Mouse (Mus musculus) left cerebral cortex, adult 8-10 months (tissue): ENCODE measurements around the gene G430095P16Rik. TPM values are rescaled to one million over a fixed set of nuclear protein-coding genes. Genes with fewer than 3 reads are reported as not detected.

ENCODE experiments used
- DNase-seq, 2 experiments: peaks; one replicate each; pipeline ENCODE4 v3.0.0; 2022; ENCODE audit warnings: low spot score in 2 of 2
- total RNA-seq, 4 experiments: library from RNA; stranded (reverse); gene quantifications; 2 replicates each; pipeline ENCODE4 v1.2.4; 2022

Gene G430095P16Rik
- total RNA-seq, 4 experiments from 2014 or later = 0.55 TPM; not detected in 3

- no peak for DNase-seq
Measured at GRCm38 (mm10) chr8:84768343-84769095, 45.7 kb downstream of the G430095P16Rik start.

- DNase-seq = no peak
Measured at GRCm38 (mm10) chr8:84769324-84769723, 46.5 kb downstream of the G430095P16Rik start.

DNA sequence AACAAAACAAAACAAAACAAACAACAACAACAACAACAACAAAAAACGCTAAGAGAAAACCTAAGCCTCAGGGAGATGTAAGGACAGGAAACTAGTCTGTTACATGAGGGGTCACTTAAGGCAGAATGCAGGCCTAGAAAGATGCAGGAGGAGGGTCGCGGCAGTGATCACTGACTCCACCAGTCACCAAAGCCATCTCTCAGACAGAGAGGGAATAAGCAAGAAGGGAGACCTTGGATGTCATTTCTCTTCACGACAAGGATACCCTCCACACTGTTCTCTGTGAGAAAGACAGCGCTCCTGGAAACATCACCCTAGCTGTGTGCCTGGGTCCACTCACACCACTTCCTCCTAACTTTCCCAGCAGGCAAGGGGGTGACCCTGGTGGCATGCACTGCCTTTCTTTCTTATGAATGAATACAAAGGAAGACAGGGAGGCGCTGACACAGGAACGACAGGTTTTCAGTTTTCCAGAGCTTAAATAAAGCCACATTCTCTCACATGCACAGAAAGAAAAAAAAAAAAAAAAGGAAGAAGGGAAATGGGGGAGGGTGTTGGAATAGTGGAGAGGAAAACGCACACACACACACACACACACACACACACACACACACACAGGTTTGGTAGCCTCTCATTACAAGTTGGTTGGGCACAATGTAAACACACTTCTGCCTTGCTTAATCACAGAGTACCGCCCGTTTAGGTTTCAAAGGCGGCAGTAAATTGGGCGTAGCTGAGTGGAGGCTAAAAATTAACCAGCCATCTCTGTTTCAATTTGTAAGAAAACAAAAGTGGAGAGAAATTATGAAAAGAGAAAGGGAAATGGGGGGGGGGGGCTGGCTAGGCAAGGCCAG lies 47.5 kb downstream of the G430095P16Rik start:
- no peak for DNase-seq

DNA sequence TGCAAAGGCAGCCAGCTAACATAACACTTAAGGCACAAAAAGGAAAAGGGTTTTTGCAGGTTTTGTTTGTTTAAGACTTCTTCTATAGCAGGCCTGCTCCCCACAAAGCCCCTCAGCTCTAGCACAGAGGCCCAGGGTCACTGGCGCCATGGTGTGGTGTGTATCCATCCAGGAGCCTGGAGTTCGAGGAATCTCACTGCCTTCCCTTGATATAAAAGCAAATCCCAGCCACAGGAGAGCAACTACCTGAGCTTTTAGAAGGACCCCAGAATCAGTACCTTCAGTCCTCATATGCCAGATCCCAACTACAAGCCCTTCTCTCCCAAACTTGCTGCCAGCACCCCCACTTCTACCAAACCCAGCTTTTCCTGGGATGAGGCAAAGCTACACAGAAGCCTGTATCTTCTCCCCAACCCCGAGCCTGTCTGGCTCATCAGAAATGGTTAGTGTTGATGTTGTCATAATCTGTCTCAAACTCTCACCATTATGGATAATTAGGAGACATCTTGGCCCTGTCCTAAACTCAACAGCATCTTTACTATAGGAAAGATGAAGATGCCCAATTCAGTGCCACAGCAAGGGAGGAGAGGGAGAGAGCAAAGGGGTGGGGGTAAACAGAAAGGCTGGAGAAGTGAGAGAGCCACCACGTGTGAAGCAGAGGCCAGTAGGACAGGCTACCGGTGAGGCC lies 48.3 kb downstream of the G430095P16Rik start:
- no peak for DNase-seq

DNA sequence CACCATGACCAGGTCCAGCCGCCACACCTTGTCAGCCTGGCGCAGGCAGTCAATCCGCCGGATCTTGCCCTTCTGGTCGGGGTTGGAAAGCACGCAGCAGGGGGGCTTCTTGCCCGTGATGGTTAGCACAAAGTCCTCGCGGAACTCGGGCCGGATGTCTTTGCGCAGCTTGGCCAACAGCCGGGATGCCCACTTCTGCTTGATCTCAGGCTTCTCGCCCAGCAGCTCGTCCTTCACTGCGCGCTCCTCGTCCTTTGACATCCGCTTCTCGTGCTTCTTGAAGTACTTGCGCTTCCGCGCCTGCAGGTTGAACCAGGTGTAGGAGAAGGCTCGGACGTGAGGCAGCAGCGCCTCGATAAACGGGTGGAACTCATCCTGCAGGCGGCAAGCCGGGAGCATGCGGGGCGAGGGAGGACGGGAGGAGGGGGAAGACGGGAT lies 49.2 kb downstream of the G430095P16Rik start:
- DNase-seq = no peak

GRCm38 (mm10) chr8:84772628-84773027 lies 49.8 kb downstream of the G430095P16Rik start:
- DNase-seq = no peak

DNA sequence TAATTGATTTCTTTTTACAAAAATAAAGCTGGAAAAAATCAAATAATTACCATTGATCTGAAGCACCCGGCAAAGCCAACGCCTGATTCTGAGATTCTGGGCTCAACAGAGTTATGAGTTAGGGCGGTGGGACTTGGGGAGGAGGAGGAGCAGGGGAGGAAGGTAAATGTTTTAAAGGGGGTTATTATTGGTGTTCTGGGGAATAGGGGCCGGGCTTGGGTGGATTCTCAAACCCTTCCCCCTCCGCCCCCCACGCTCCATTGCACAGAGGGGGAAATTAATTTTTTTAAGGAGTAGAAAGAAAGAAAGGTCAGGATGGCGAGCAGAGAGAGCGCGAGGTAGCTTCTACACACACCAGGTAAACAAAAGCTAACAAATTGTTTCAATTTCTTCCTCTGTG lies 50.5 kb downstream of the G430095P16Rik start:
- no peak for DNase-seq

DNA sequence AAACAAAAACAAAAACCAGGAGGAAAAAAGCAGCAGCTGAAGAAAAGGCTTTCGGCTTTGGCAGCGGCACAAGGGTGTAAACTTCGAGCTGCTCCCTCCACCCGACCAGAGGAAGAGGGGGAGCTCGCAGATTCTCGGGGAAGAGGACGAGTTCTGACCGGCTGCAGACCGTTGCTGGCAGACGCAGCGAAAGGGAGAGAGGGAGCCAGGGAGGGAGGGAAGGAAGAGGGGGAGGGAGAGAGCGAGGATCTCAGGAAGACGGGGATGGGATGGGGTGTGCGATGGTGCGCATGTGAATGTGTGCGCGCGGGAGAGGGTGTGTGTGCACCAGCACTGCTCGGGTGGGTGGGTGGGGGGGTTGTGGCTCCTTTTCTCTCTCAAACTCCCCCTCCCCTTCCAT lies 51.0 kb downstream of the G430095P16Rik start:
- peak in 1 of 2 experiments; percentile 88 for DNase-seq

DNA sequence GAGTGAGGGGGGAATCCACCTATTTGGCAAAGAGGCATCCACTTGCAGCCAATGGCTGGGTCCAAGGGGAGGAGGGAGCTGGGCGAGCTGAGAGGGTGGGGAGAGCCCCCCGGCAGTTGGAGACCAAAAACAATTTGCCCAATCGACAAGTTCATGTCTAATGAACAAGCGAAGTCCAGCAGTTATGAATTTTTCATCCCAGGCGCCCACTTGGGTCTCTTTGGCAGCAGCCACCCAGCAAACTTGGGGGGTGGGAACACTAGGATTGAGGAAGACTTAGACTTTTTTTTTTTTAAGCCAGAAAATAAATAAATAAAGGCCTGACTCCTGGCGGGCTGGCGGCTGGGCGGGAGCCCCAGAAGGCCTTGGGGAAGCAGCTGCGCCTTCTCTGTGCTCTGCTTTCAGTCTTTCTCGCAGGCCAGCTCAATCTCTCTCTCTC lies 51.7 kb downstream of the G430095P16Rik start:
- peak in 1 of 2 experiments; percentile 71 for DNase-seq

- DNase-seq = peak in 1 of 2 experiments; percentile 82
Measured at GRCm38 (mm10) chr8:84775105-84775591, 52.3 kb downstream of the G430095P16Rik start.

GRCm38 (mm10) chr8:84775621-84776113 lies 52.9 kb downstream of the G430095P16Rik start:
- no peak for DNase-seq

Other genes with a start within 250 kb of the G430095P16Rik start
- 10 to 100 TPM in 2 of 4 experiments, 1 to 10 TPM in 2; 5.9 to 15.8 (median 8.9) TPM for gene Ier2, start 60.2 kb upstream of the G430095P16Rik start, total RNA-seq
- 100 to 1,000 TPM; 101 to 105 (median 103) TPM for gene Trmt1, start 36.7 kb upstream of the G430095P16Rik start, total RNA-seq
- gene Nacc1, start 35.1 kb upstream of the G430095P16Rik start, total RNA-seq = 10 to 100 TPM; 88.5 to 97.6 (median 93.9) TPM
- gene Lyl1, start 21.6 kb upstream of the G430095P16Rik start, total RNA-seq = 1 to 10 TPM; 2.2 to 4.5 (median 3.4) TPM
- gene Nfix, start 77.3 kb downstream of the G430095P16Rik start, total RNA-seq = 100 to 1,000 TPM; 352 to 438 (median 370) TPM
- gene Dand5, start 99.8 kb downstream of the G430095P16Rik start, total RNA-seq = 1 to 10 TPM; 8.4 to 9.7 (median 8.9) TPM
- 10 to 100 TPM; 23.3 to 28.4 (median 24.7) TPM for gene Gadd45gip1, start 108.5 kb downstream of the G430095P16Rik start, total RNA-seq
- 10 to 100 TPM; 72.4 to 90.1 (median 79.4) TPM for gene Rad23a, start 117.7 kb downstream of the G430095P16Rik start, total RNA-seq
- 100 to 1,000 TPM; 333 to 426 (median 383) TPM for gene Calr, start 123.9 kb downstream of the G430095P16Rik start, total RNA-seq
- gene Farsa, start 134.0 kb downstream of the G430095P16Rik start, total RNA-seq = 10 to 100 TPM; 39.6 to 48.5 (median 43.7) TPM
- 1 to 10 TPM; 6.3 to 8.0 (median 6.8) TPM for gene Syce2, start 149.1 kb downstream of the G430095P16Rik start, total RNA-seq
- 10 to 100 TPM; 29.8 to 43.0 (median 36.5) TPM for gene Gcdh, start 170.9 kb downstream of the G430095P16Rik start, total RNA-seq
- not detected for gene Klf1, start 178.9 kb downstream of the G430095P16Rik start, total RNA-seq
- 10 to 100 TPM in 1 of 4 experiments, 1 to 10 TPM in 3; 5.0 to 12.2 (median 7.1) TPM for gene Dnase2a, start 185.6 kb downstream of the G430095P16Rik start, total RNA-seq
- gene Mast1, start 214.4 kb downstream of the G430095P16Rik start, total RNA-seq = 10 to 100 TPM; 69.1 to 76.7 (median 74.1) TPM
- 1 to 10 TPM; 1.2 to 1.5 (median 1.3) TPM for gene Rtbdn, start 224.0 kb downstream of the G430095P16Rik start, total RNA-seq
- gene Gm49661, start 246.4 kb downstream of the G430095P16Rik start, total RNA-seq = 1 to 10 TPM in 1 of 4 experiments, not detected in 3; 1.8 TPM
- gene Prdx2, start 246.6 kb downstream of the G430095P16Rik start, total RNA-seq = 100 to 1,000 TPM; 328 to 384 (median 347) TPM
- gene Rnaseh2a, start 246.8 kb downstream of the G430095P16Rik start, total RNA-seq = 10 to 100 TPM; 45.9 to 60.0 (median 49.6) TPM